Mouse (Mus musculus) kidney, adult 2 months (tissue): Measurements from ENCODE around the gene 1700020A23Rik.

ENCODE experiments used
- CTCF ChIP-seq: fragments of 200-500 bp; conservative IDR thresholded peaks from 2 replicates; pipeline ENCODE4 v1.5.1; 2011; ENCODE audit warnings: low read depth, mild to moderate bottlenecking, control low read depth, low read length, moderate library complexity, mixed read lengths; ENCODE audit not compliant: insufficient read depth, insufficient read length
- POLR2A ChIP-seq: fragments of 200-500 bp; IDR thresholded peaks from one replicate; pipeline ENCODE4 v1.6.1; 2011; ENCODE audit warnings: low read depth, low read length, control low read depth

- TF ChIP-seq CTCF (no peak), POLR2A (no peak)
Observed at GRCm38 (mm10) chr2:130392836-130393235, 12.2 kb upstream of the 1700020A23Rik start.
